Mouse (Mus musculus): ENCODE results near the gene Nmb.

DNA sequence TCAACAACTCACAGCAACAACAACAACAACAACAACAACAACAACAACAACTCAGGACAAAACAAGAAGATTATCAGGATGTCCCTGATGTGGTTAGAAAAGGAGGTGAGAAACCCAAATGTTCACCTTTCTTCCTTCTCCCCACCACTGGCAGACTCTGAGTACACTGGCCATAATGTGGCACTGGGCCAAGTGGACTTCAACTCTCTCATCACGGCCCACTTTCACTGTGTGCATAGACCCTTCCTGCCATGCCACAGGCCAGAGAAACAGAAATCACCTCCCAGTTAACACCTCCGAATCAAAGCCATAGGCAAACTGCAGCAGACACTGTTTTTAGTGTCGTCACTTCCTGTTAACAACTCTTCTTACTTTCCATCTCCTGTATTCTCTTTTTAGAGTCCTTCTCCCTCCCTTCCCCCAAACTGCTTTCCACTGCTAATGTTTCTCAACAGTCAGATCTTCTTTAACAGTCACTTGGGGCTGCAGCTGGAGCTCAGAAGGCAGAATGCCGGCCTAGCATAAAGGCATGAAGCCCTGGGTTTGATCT, 13.1 kb upstream of the Nmb start:
- TF ChIP-seq CTCF (IDR thresholded peaks at IDR 0.05; ENCODE audit: control insufficient read depth, insufficient read depth, insufficient replicate concordance, low read depth, low read length) = no peak
- no peak for TF ChIP-seq POLR2A (IDR thresholded peaks at IDR 0.05; ENCODE audit: control insufficient read depth, low read depth, low read length)

Measured in testis, adult 2 months (tissue).